Mouse (Mus musculus): ENCODE data around the gene Gm9573. TPM values are rescaled to one million over a fixed set of nuclear protein-coding genes. Genes with fewer than 3 reads are reported as not detected.

The Gm9573 gene
- not detected in 2 replicates for polyA plus RNA-seq (2015; fragmentation: Nextera tagmentation; extraction: Ambion mirVana)

DNA sequence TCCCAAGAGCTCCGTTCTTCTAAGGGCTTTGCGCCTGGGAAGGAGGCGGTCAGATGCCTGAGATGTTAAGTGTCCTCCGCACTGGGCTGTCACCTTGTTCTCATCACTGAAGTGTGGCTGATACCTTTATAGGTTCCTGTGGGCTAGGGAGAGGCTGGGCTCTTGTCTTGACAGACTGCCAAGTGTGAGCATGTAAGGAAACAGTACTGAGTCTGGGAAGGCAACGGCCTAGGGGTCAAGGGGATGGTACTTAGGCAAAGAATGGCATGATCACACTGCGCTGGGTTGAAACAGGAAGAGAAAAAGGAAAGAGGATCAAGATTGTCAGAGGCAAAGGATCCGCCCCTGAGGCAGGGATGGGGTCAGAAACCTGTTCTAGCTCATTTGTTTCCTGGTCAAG is at the start of gene Gm9573:
Gm9573 (minus strand) TSS at position 101 of the 400 bp plus-strand sequence.
- 90% methylated on average over 7 of the region's 7 CpGs for WGBS
- no peak within 1 kb of the TSS for H3K4me3 ChIP-seq
- H3K4me1 ChIP-seq (replicated peaks), result no peaks in the 10 kb centered on the region
- H3K36me3 ChIP-seq, result no peaks in the 10 kb centered on the region
- no peak for ATAC-seq (ENCODE audit: low FRiP score, low read depth)
- no peak within 1 kb of the TSS for H3K9ac ChIP-seq
- H3K27ac ChIP-seq (replicated peaks), result no peak within 1 kb of the TSS
- H3K4me2 ChIP-seq, result no peak within 1 kb of the TSS
- no peaks in the 10 kb centered on the region for H3K9me3 ChIP-seq
- no peaks in the 10 kb centered on the region for H3K27me3 ChIP-seq

GRCm38 (mm10) chr17:35673416-35674035 is 47.1 kb upstream of the Gm9573 start, which contains the start of gene Gtf2h4:
TSS of gene Gtf2h4 (minus strand) at chr17:35673739.
- peaks cover 9% of the 10 kb centered on the region for H3K4me1 ChIP-seq (replicated peaks)
- no peaks in the 10 kb centered on the region for H3K9me3 ChIP-seq
- peak; percentile 97 for ATAC-seq (ENCODE audit: low FRiP score, low read depth)
- peak within 1 kb of the TSS; percentile 66 for H3K27ac ChIP-seq (replicated peaks)
- H3K36me3 ChIP-seq, result no peaks in the 10 kb centered on the region
- peak within 1 kb of the TSS; percentile 79 for H3K4me2 ChIP-seq
- WGBS, result under 1% methylated on average over 23 of the region's 23 CpGs
- H3K4me3 ChIP-seq, result peak within 1 kb of the TSS; percentile 67
- H3K27me3 ChIP-seq, result no peaks in the 10 kb centered on the region
- H3K9ac ChIP-seq, result peak within 1 kb of the TSS; percentile 82

GRCm38 (mm10) chr17:35672527-35672926 is 46.1 kb upstream of the Gm9573 start:
- Histone ChIP-seq H3K9ac (no peak overlapping the region), H3K4me3 (no peak overlapping the region), H3K4me2 (peak overlapping the region; percentile 79)

GRCm38 (mm10) chr17:35671846-35672245 is 45.4 kb upstream of the Gm9573 start:
- no peaks in the 10 kb centered on the region for H3K36me3 ChIP-seq
- H3K4me2 ChIP-seq, result no peak overlapping the region
- no peaks in the 10 kb centered on the region for H3K9me3 ChIP-seq
- no peak overlapping the region for H3K27ac ChIP-seq (replicated peaks)
- peaks cover 19% of the 10 kb centered on the region for H3K4me1 ChIP-seq (replicated peaks)
- no peaks in the 10 kb centered on the region for H3K27me3 ChIP-seq
- WGBS, result 92% methylated on average over 6 of the region's 6 CpGs
- no peak overlapping the region for H3K9ac ChIP-seq
- H3K4me3 ChIP-seq, result no peak overlapping the region
- no peak for ATAC-seq (ENCODE audit: low FRiP score, low read depth)

More at GRCm38 (mm10) chr17:35672527-35672926, 46.1 kb upstream of the Gm9573 start:
- Histone ChIP-seq H3K9me3 (no peaks in the 10 kb centered on the region), H3K27me3 (no peaks in the 10 kb centered on the region), H3K36me3 (no peaks in the 10 kb centered on the region), H3K4me1 (replicated peaks) (peaks cover 17% of the 10 kb centered on the region), H3K27ac (replicated peaks) (no peak overlapping the region)
- 90% methylated on average over 6 of the region's 6 CpGs for WGBS
- no peak for ATAC-seq (ENCODE audit: low FRiP score, low read depth)

- Histone ChIP-seq H3K4me1 (replicated peaks) (peaks cover 31% of the 10 kb centered on the region), H3K36me3 (no peaks in the 10 kb centered on the region), H3K27me3 (no peaks in the 10 kb centered on the region), H3K27ac (replicated peaks) (no peak overlapping the region), H3K4me2 (no peak overlapping the region), H3K9ac (no peak overlapping the region), H3K4me3 (no peak overlapping the region), H3K9me3 (no peaks in the 10 kb centered on the region)
- 95% methylated on average over 9 of the region's 9 CpGs for WGBS
- no peak for ATAC-seq (ENCODE audit: low FRiP score, low read depth)
These were observed 43.3 kb upstream of the Gm9573 start for GRCm38 (mm10) chr17:35669731-35670130.

GRCm38 (mm10) chr17:35667334-35668065 is 41.1 kb upstream of the Gm9573 start, which contains the start of gene Vars2:
TSS of gene Vars2 (minus strand) at chr17:35667592.
- under 1% methylated on average over 61 of the region's 61 CpGs for WGBS

DNA sequence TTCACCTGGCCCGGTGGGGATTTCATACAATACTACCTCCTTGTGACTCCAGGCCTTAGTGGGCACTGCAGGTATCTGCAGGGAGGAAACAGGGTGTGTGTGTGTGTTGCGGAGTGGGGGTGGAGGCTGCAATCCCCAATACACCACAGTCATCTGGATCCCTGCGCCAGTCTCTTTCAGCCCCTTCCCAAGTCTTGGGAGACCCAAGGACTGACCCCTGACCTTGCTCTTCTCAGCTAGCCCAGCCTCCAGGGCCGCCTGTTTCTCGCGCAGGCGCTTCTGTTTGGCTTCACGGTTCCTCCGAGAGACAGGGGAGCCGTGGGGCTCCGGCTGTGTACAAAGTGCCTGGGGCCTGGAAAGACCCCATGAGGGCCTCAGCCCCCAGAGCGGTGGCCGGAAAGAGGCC is 40.4 kb upstream of the Gm9573 start:
- Histone ChIP-seq H3K9ac (peak overlapping the region; percentile 78), H3K9me3 (no peaks in the 10 kb centered on the region), H3K27ac (replicated peaks) (peak overlapping the region; percentile 92), H3K4me1 (replicated peaks) (peaks cover 22% of the 10 kb centered on the region), H3K36me3 (peaks cover 12% of the 10 kb centered on the region; the same call in 1 of the 2 replicates), H3K4me3 (peak overlapping the region; percentile 91), H3K4me2 (peak overlapping the region; percentile 95), H3K27me3 (no peaks in the 10 kb centered on the region)
- peak; percentile 57 for ATAC-seq (ENCODE audit: low FRiP score, low read depth)
- 3% methylated on average over 13 of the region's 13 CpGs for WGBS

More at GRCm38 (mm10) chr17:35667334-35668065, 41.1 kb upstream of the Gm9573 start, which contains the start of gene Vars2:
- Histone ChIP-seq H3K4me1 (replicated peaks) (peaks cover 24% of the 10 kb centered on the region), H3K4me3 (peak within 1 kb of the TSS; percentile 91), H3K9ac (peak within 1 kb of the TSS; percentile 78), H3K27me3 (no peaks in the 10 kb centered on the region), H3K9me3 (no peaks in the 10 kb centered on the region), H3K36me3 (0 out of 2 replicates have a peak, but pooled peaks cover 12% of the 10 kb centered on the region), H3K27ac (replicated peaks) (peak within 1 kb of the TSS; percentile 92), H3K4me2 (peak within 1 kb of the TSS; percentile 95)
- peak; percentile 94 for ATAC-seq (ENCODE audit: low FRiP score, low read depth)

DNA sequence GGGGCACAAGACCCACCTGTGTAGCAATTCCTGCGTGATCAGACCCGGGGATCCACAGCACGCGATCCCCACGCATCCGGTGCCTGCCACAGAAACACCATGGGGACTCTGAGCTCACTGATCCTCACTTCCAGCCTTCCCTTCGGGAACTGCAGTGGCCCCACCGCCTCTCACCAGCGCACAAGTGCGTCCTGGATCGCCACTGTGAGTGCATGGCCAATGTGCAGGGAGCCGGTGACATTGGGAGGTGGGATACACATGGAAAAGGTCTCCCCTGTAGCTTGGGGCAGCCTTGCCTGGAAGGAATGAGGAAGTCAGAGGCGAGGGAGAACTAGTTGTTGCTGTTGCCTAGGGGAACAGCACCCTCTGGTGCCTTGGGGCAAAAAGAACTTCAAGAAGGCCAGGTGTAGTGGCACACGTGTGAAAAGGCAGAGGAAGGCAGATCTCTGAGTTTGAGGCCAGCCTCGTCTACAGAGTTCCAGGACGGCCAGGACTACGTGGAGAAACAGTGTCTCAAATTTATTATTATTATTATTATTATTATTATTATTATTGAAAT is 39.6 kb upstream of the Gm9573 start:
- 81% methylated on average over 17 of the region's 17 CpGs for WGBS
- Histone ChIP-seq H3K9me3 (no peaks in the 10 kb centered on the region), H3K27ac (replicated peaks) (no peak overlapping the region), H3K9ac (no peak overlapping the region), H3K4me1 (replicated peaks) (peaks cover 22% of the 10 kb centered on the region), H3K36me3 (peaks cover 18% of the 10 kb centered on the region; the same call in 1 of the 2 replicates), H3K4me3 (no peak overlapping the region), H3K27me3 (no peaks in the 10 kb centered on the region), H3K4me2 (0 out of 2 replicates have a peak overlapping the region, but pooled peaks have one; percentile 95)
- no peak for ATAC-seq (ENCODE audit: low FRiP score, low read depth)

GRCm38 (mm10) chr17:35653086-35653485 is 26.6 kb upstream of the Gm9573 start:
- Histone ChIP-seq H3K36me3 (peaks cover 16% of the 10 kb centered on the region; the same call in 1 of the 2 replicates), H3K27me3 (no peaks in the 10 kb centered on the region), H3K9ac (no peak overlapping the region), H3K9me3 (no peaks in the 10 kb centered on the region), H3K4me3 (no peak overlapping the region), H3K4me1 (replicated peaks) (no peaks in the 10 kb centered on the region), H3K4me2 (no peak overlapping the region), H3K27ac (replicated peaks) (no peak overlapping the region)
- WGBS, result 90% methylated on average over 2 of the region's 2 CpGs
- no peak for ATAC-seq (ENCODE audit: low FRiP score, low read depth)

- Histone ChIP-seq H3K27ac (replicated peaks) (no peak overlapping the region), H3K9me3 (no peaks in the 10 kb centered on the region), H3K9ac (no peak overlapping the region), H3K36me3 (no peaks in the 10 kb centered on the region), H3K27me3 (no peaks in the 10 kb centered on the region), H3K4me2 (no peak overlapping the region), H3K4me1 (replicated peaks) (no peaks in the 10 kb centered on the region), H3K4me3 (no peak overlapping the region)
- WGBS, result 74% methylated on average over 2 of the region's 2 CpGs
- no peak for ATAC-seq (ENCODE audit: low FRiP score, low read depth)
These were observed 23.0 kb upstream of the Gm9573 start for GRCm38 (mm10) chr17:35649429-35649828.

DNA sequence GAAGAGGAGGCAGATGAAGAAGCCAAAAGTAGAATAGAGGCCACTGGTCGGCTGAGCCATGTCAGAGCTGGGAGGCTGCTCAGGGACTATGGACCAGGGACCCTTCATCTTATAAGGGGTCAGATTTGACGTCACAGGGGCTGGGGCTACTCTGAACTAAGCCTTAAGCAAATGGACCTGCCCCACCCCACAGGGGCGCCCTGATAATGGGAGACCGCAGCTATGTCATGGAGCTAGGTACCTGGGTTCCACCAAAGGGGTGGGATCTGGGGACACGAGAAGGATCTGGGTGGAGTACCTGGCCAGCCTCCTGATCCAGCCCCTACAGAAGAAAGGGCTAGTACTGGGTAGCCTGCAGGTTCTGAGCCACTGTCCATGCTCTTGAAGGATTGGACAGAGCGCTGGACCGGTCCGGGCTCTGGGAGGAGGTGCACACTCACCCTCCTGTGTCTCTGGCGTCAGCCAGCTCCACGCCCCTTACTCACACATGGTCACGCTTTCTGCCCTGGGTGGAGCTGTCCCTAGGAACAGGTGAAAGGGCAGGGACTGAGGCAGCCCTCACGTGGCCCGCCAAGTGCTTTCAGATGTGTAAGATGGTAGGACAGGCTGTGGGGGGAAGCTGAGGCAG is 17.3 kb upstream of the Gm9573 start, which contains the start of gene Mucl3:
Mucl3 (minus strand) TSS at position 87 of the 628 bp plus-strand sequence.
- no peak within 1 kb of the TSS for H3K9ac ChIP-seq
- no peaks in the 10 kb centered on the region for H3K9me3 ChIP-seq
- H3K36me3 ChIP-seq, result no peaks in the 10 kb centered on the region
- WGBS, result 72% methylated on average over 13 of the region's 13 CpGs
- no peak for ATAC-seq (ENCODE audit: low FRiP score, low read depth)
- H3K27me3 ChIP-seq, result no peaks in the 10 kb centered on the region
- no peak within 1 kb of the TSS for H3K4me3 ChIP-seq
- no peak within 1 kb of the TSS for H3K27ac ChIP-seq (replicated peaks)
- H3K4me1 ChIP-seq (replicated peaks), result no peaks in the 10 kb centered on the region
- no peak within 1 kb of the TSS for H3K4me2 ChIP-seq

Measured in hindbrain, embryonic 15.5 days (tissue).